Mouse (Mus musculus): ENCODE data around the gene Sdk1. TPM values are rescaled to one million over a fixed set of nuclear protein-coding genes. Genes with fewer than 3 reads are reported as not detected.

Gene Sdk1
- polyA plus RNA-seq, 1 experiment from 2014 or later = 0.93 TPM

GRCm38 (mm10) chr5:141979511-141979910, 738.2 kb downstream of the Sdk1 start:
- Histone ChIP-seq H3K27me3 (ENCODE audit: control insufficient read depth, insufficient read depth, low read length) (no peaks in the 10 kb centered on the region), H3K4me3 (ENCODE audit: low read depth, low read length) (no peak overlapping the region), H3K9ac (ENCODE audit: low read length) (no peak overlapping the region), H3K9me3 (ENCODE audit: control insufficient read depth, low read length) (no peaks in the 10 kb centered on the region), H3K4me1 (ENCODE audit: control insufficient read depth, insufficient read depth, low read length) (no peaks in the 10 kb centered on the region), H3K27ac (ENCODE audit: low read depth, low read length) (no peak overlapping the region), H3K36me3 (ENCODE audit: control insufficient read depth, insufficient read depth, low read length) (no peaks in the 10 kb centered on the region), H3K4me2 (no peak overlapping the region)
- ATAC-seq (ENCODE audit: low FRiP score) (no peak), DNase-seq (ENCODE audit: low spot score, missing footprints) (peak; percentile 51)

DNA sequence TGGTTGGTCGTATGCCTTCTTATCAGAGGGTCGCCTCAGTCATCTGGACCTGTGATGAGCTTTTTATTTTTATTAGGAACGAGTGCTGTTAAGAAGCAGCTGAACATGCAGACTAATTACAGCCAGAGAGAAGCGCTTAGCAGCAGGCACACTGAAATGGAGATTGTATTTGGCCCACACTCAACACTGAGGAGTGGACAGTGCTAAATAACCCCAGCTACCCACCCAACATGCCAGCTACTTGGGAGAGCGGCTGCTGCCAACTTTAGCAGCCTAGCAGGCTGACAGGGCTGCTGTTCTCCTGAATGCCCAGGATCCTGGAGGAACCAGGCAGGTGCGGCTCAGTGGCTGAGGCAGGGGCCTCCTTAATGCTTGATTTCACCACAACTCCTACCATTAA, 739.5 kb downstream of the Sdk1 start:
- DNase-seq (ENCODE audit: low spot score, missing footprints) = peak; percentile 14
- no peak for ATAC-seq (ENCODE audit: low FRiP score)
- no peaks in the 10 kb centered on the region for H3K36me3 ChIP-seq (ENCODE audit: control insufficient read depth, insufficient read depth, low read length)
- H3K9ac ChIP-seq (ENCODE audit: low read length) = no peak overlapping the region
- no peak overlapping the region for H3K4me2 ChIP-seq
- WGBS = 85% methylated on average over 6 of the region's 6 CpGs
- H3K27ac ChIP-seq (ENCODE audit: low read depth, low read length) = no peak overlapping the region
- H3K9me3 ChIP-seq (ENCODE audit: control insufficient read depth, low read length) = no peaks in the 10 kb centered on the region
- H3K27me3 ChIP-seq (ENCODE audit: control insufficient read depth, insufficient read depth, low read length) = no peaks in the 10 kb centered on the region
- no peak overlapping the region for H3K4me3 ChIP-seq (ENCODE audit: low read depth, low read length)
- H3K4me1 ChIP-seq (ENCODE audit: control insufficient read depth, insufficient read depth, low read length) = no peaks in the 10 kb centered on the region

DNA sequence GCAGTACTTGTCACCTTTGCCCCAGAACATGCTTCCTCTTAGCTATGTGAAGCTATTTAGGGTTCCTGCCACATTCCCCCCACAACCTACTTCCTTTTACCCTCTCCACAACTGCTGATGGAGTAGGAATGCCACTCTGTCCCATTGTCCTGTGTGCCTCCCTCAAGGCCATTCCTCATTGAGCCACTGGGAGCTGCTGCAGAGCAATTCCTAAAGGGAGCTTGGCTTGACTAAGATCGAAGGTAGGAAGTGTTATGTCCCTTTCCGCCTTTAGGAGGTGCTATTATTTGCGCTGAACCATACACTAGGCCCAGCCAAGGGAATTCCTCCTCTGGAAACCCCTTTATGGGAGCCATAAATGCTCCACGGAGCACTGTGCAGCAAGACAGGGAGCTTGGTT, 743.0 kb downstream of the Sdk1 start:
- Histone ChIP-seq H3K9ac (ENCODE audit: low read length) (no peak overlapping the region), H3K9me3 (ENCODE audit: control insufficient read depth, low read length) (no peaks in the 10 kb centered on the region), H3K27ac (ENCODE audit: low read depth, low read length) (no peak overlapping the region), H3K27me3 (ENCODE audit: control insufficient read depth, insufficient read depth, low read length) (no peaks in the 10 kb centered on the region), H3K36me3 (ENCODE audit: control insufficient read depth, insufficient read depth, low read length) (no peaks in the 10 kb centered on the region), H3K4me1 (ENCODE audit: control insufficient read depth, insufficient read depth, low read length) (peaks cover 3% of the 10 kb centered on the region; the same call in 1 of the 2 replicates), H3K4me2 (no peak overlapping the region), H3K4me3 (ENCODE audit: low read depth, low read length) (no peak overlapping the region)
- 81% methylated on average over 4 of the region's 4 CpGs for WGBS
- DNase-seq (ENCODE audit: low spot score, missing footprints) = peak; percentile 74
- no peak for ATAC-seq (ENCODE audit: low FRiP score)

DNA sequence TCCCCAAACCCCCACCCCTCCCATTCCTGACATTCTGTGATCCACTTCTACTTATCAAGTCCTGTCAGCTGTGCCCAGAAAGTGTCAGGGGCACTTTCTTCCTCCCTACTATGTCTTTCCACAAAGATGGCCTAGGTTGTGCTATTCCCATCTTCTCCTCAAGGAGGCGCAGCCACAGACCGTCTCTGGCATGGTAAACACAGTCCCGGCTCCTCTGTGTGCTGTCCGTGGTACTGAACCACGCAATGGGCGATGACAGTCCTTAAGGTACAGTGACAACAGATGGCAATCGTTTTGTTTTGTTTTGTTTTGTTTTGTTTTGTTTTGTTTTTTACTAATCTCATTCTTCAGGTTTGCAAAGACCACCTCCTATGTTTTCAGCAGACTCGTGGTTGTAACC, 743.7 kb downstream of the Sdk1 start:
- Histone ChIP-seq H3K4me3 (ENCODE audit: low read depth, low read length) (no peak overlapping the region), H3K9me3 (ENCODE audit: control insufficient read depth, low read length) (no peaks in the 10 kb centered on the region), H3K27me3 (ENCODE audit: control insufficient read depth, insufficient read depth, low read length) (no peaks in the 10 kb centered on the region), H3K27ac (ENCODE audit: low read depth, low read length) (no peak overlapping the region), H3K4me1 (ENCODE audit: control insufficient read depth, insufficient read depth, low read length) (peaks cover 3% of the 10 kb centered on the region; the same call in 1 of the 2 replicates), H3K9ac (ENCODE audit: low read length) (no peak overlapping the region), H3K36me3 (ENCODE audit: control insufficient read depth, insufficient read depth, low read length) (no peaks in the 10 kb centered on the region), H3K4me2 (no peak overlapping the region)
- WGBS = 17% methylated on average over 8 of the region's 8 CpGs
- ATAC-seq (ENCODE audit: low FRiP score) (no peak), DNase-seq (ENCODE audit: low spot score, missing footprints) (peak; percentile 97)

GRCm38 (mm10) chr5:141985551-141985950, 744.3 kb downstream of the Sdk1 start:
- peaks cover 3% of the 10 kb centered on the region; the same call in 1 of the 2 replicates for H3K4me1 ChIP-seq (ENCODE audit: control insufficient read depth, insufficient read depth, low read length)
- DNase-seq (ENCODE audit: low spot score, missing footprints) (peak; percentile 56), ATAC-seq (ENCODE audit: low FRiP score) (no peak)
- no peaks in the 10 kb centered on the region for H3K36me3 ChIP-seq (ENCODE audit: control insufficient read depth, insufficient read depth, low read length)
- H3K4me3 ChIP-seq (ENCODE audit: low read depth, low read length) = no peak overlapping the region
- no peak overlapping the region for H3K4me2 ChIP-seq
- WGBS = 86% methylated on average over 4 of the region's 4 CpGs
- no peak overlapping the region for H3K27ac ChIP-seq (ENCODE audit: low read depth, low read length)
- no peak overlapping the region for H3K9ac ChIP-seq (ENCODE audit: low read length)
- no peaks in the 10 kb centered on the region for H3K9me3 ChIP-seq (ENCODE audit: control insufficient read depth, low read length)
- H3K27me3 ChIP-seq (ENCODE audit: control insufficient read depth, insufficient read depth, low read length) = no peaks in the 10 kb centered on the region

DNA sequence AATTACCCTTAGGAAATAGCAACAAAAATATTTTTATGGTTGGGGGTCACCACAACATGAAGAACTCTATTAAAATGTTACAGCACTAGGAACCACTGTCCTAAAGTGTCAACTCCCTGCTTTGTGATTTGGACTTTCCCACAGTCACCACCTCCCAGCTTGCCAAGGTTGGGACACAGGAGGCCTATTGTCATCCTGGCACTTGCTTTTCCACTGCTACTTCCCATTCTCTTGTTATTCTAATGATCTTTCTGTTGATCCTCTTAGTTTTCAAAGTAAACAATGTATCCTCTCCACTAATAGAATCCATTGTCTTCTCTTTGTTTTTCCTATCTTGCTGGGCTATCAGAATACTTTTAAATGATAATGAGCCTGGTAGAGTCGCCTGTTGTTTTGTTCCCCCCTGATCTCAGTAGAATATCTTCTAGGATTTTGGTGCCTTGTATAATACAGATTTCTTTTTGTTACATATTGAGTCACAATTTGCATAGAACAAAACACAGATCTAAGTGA, 746.1 kb downstream of the Sdk1 start:
- DNase-seq (ENCODE audit: low spot score, missing footprints) (peak; percentile 19), ATAC-seq (ENCODE audit: low FRiP score) (no peak)
- Histone ChIP-seq H3K4me3 (ENCODE audit: low read depth, low read length) (no peak overlapping the region), H3K9ac (ENCODE audit: low read length) (no peak overlapping the region), H3K27ac (ENCODE audit: low read depth, low read length) (no peak overlapping the region), H3K9me3 (ENCODE audit: control insufficient read depth, low read length) (no peaks in the 10 kb centered on the region), H3K4me2 (no peak overlapping the region), H3K27me3 (ENCODE audit: control insufficient read depth, insufficient read depth, low read length) (no peaks in the 10 kb centered on the region), H3K36me3 (ENCODE audit: control insufficient read depth, insufficient read depth, low read length) (no peaks in the 10 kb centered on the region), H3K4me1 (ENCODE audit: control insufficient read depth, insufficient read depth, low read length) (peaks cover 3% of the 10 kb centered on the region; the same call in 1 of the 2 replicates)
- 9% methylated on average over 1 of the region's 1 CpGs for WGBS

GRCm38 (mm10) chr5:141988685-141989084, 747.4 kb downstream of the Sdk1 start:
- ATAC-seq (ENCODE audit: low FRiP score) (no peak), DNase-seq (ENCODE audit: low spot score, missing footprints) (peak; percentile 37)
- H3K9ac ChIP-seq (ENCODE audit: low read length) = no peak overlapping the region
- H3K4me2 ChIP-seq = no peak overlapping the region
- 87% methylated on average over 5 of the region's 5 CpGs for WGBS
- H3K27ac ChIP-seq (ENCODE audit: low read depth, low read length) = no peak overlapping the region
- H3K27me3 ChIP-seq (ENCODE audit: control insufficient read depth, insufficient read depth, low read length) = no peaks in the 10 kb centered on the region
- no peaks in the 10 kb centered on the region for H3K9me3 ChIP-seq (ENCODE audit: control insufficient read depth, low read length)
- H3K4me3 ChIP-seq (ENCODE audit: low read depth, low read length) = no peak overlapping the region
- peaks cover 3% of the 10 kb centered on the region; the same call in 1 of the 2 replicates for H3K4me1 ChIP-seq (ENCODE audit: control insufficient read depth, insufficient read depth, low read length)
- no peaks in the 10 kb centered on the region for H3K36me3 ChIP-seq (ENCODE audit: control insufficient read depth, insufficient read depth, low read length)

DNA sequence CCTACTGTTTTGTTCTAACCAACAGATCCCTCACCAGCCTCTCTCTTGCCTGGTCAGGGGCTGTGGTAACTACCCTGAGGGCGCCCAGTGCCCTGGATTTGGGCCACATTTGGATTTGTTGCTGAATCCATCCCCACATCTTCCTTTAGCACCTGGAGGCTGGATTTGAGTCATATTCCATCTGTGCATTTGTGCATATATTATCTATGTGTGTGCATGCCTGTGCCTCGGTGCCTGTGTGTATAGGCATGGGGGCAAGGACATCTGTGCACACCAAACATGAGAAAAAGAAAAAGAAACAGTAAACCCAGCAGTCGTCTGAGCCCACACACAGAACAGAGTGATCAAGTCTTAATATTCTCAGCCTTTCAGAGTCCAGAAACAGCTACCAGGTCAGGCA, 752.9 kb downstream of the Sdk1 start:
- no peak overlapping the region for H3K4me3 ChIP-seq (ENCODE audit: low read depth, low read length)
- no peak overlapping the region for H3K27ac ChIP-seq (ENCODE audit: low read depth, low read length)
- DNase-seq (ENCODE audit: low spot score, missing footprints) = no peak
- H3K4me1 ChIP-seq (ENCODE audit: control insufficient read depth, insufficient read depth, low read length) = no peaks in the 10 kb centered on the region
- H3K27me3 ChIP-seq (ENCODE audit: control insufficient read depth, insufficient read depth, low read length) = no peaks in the 10 kb centered on the region
- H3K9me3 ChIP-seq (ENCODE audit: control insufficient read depth, low read length) = no peaks in the 10 kb centered on the region
- no peaks in the 10 kb centered on the region for H3K36me3 ChIP-seq (ENCODE audit: control insufficient read depth, insufficient read depth, low read length)
- WGBS = 88% methylated on average over 3 of the region's 3 CpGs
- H3K9ac ChIP-seq (ENCODE audit: low read length) = no peak overlapping the region
- H3K4me2 ChIP-seq = no peak overlapping the region
- no peak for ATAC-seq (ENCODE audit: low FRiP score)

- Histone ChIP-seq H3K36me3 (ENCODE audit: control insufficient read depth, insufficient read depth, low read length) (no peaks in the 10 kb centered on the region), H3K27ac (ENCODE audit: low read depth, low read length) (no peak overlapping the region), H3K4me2 (no peak overlapping the region), H3K9me3 (ENCODE audit: control insufficient read depth, low read length) (no peaks in the 10 kb centered on the region), H3K4me3 (ENCODE audit: low read depth, low read length) (no peak overlapping the region), H3K9ac (ENCODE audit: low read length) (no peak overlapping the region), H3K4me1 (ENCODE audit: control insufficient read depth, insufficient read depth, low read length) (no peaks in the 10 kb centered on the region), H3K27me3 (ENCODE audit: control insufficient read depth, insufficient read depth, low read length) (no peaks in the 10 kb centered on the region)
- no peak for ATAC-seq (ENCODE audit: low FRiP score)
- DNase-seq (ENCODE audit: low spot score, missing footprints) = peak; percentile 85
- 89% methylated on average over 1 of the region's 1 CpGs for WGBS
Observed at GRCm38 (mm10) chr5:142000247-142000646, 759.0 kb downstream of the Sdk1 start.
